Mouse (Mus musculus) thymus, adult 2 months (tissue): ENCODE results near the gene Apoe. TPM values are rescaled to one million over a fixed set of nuclear protein-coding genes. Genes with fewer than 3 reads are reported as not detected.

Experiments used
- DNase-seq: peaks from one replicate; pipeline ENCODE4 v3.0.0; 2021
- H3K27ac ChIP-seq: fragments of 200-500 bp; 2 replicates; pipeline ENCODE4 v1.5.1; 2012; ENCODE audit warnings: low read length, control low read depth; ENCODE audit not compliant: control insufficient read depth, insufficient read depth
- H3K27me3 ChIP-seq: fragments of 200-500 bp; 2 replicates; pipeline ENCODE4 v1.6.1; 2012; ENCODE audit warnings: mild to moderate bottlenecking, low read length, moderate library complexity, mixed read lengths; ENCODE audit not compliant: control insufficient read depth, insufficient read depth
- H3K36me3 ChIP-seq: fragments of 200-500 bp; 2 replicates; pipeline ENCODE4 v1.6.1; 2012; ENCODE audit warnings: mild to moderate bottlenecking, low read length, moderate library complexity; ENCODE audit not compliant: control insufficient read depth, insufficient read depth
- H3K4me1 ChIP-seq: fragments of 200-500 bp; replicated peaks from 2 replicates; pipeline ENCODE4 v1.6.1; 2012; ENCODE audit warnings: low read length; ENCODE audit not compliant: control insufficient read depth, insufficient read depth
- H3K4me3 ChIP-seq: fragments of 200-500 bp; 2 replicates; pipeline ENCODE4 v1.5.1; 2012; ENCODE audit warnings: mild to moderate bottlenecking, low read length, control low read depth, moderate library complexity; ENCODE audit not compliant: control insufficient read depth, insufficient read depth
- CTCF ChIP-seq: fragments of 200-500 bp; IDR thresholded peaks from 2 replicates; pipeline ENCODE4 v1.5.1; 2012; ENCODE audit warnings: mild to moderate bottlenecking, control low read depth, low read length, moderate library complexity, borderline replicate concordance; ENCODE audit not compliant: control insufficient read depth, poor library complexity, insufficient read depth; ENCODE audit errors: extremely low read depth
- POLR2A ChIP-seq: fragments of 200-500 bp; IDR thresholded peaks from 2 replicates; pipeline ENCODE4 v1.6.1; 2012; ENCODE audit warnings: mild to moderate bottlenecking, low read length, control low read depth, moderate library complexity; ENCODE audit not compliant: control insufficient read depth, poor library complexity, insufficient read depth; ENCODE audit errors: extremely low read depth
- WGBS: fragments of 180-500 bp; shearing (Covaris S2); methylation state at CpG from one replicate; pipeline ENCODE4 v1.1.7; 2018; 5-methylcytosine and 5-hydroxymethylcytosine counted together
- polyA plus RNA-seq: library from polyadenylated mRNA; depleted of rRNA; stranded (reverse); fragments of >200 nt; gene quantifications from 2 replicates; pipeline ENCODE4 v1.2.3, GENCODE M21; 2012

Gene Apoe
- polyA plus RNA-seq, 1 experiment = 2,086 TPM

GRCm38 (mm10) chr7:19677872-19678271 lies 21.1 kb downstream of the Apoe start, which contains the start of gene Apoc2:
Gene Apoc2 (minus strand): TSS chr7:19677941.
- H3K4me1 ChIP-seq = no peaks in the 10 kb centered on the region
- H3K36me3 ChIP-seq = no peaks in the 10 kb centered on the region
- no peak for DNase-seq
- no peak for TF ChIP-seq POLR2A
- TF ChIP-seq CTCF = no peak
- WGBS = 94% methylated on average over 8 of the region's 8 CpGs
- H3K27ac ChIP-seq = no peak within 1 kb of the TSS
- no peak within 1 kb of the TSS for H3K4me3 ChIP-seq
- no peaks in the 10 kb centered on the region for H3K27me3 ChIP-seq

- TF ChIP-seq CTCF = no peak
- H3K27me3 ChIP-seq = no peaks in the 10 kb centered on the region
- H3K4me3 ChIP-seq = no peak overlapping the region
- no peaks in the 10 kb centered on the region for H3K4me1 ChIP-seq
- H3K36me3 ChIP-seq = no peaks in the 10 kb centered on the region
- no peak for DNase-seq
- no peak overlapping the region for H3K27ac ChIP-seq
- WGBS = 86% methylated on average over 1 of the region's 1 CpGs
These were observed 22.3 kb downstream of the Apoe start for GRCm38 (mm10) chr7:19676662-19677061.

GRCm38 (mm10) chr7:19675824-19676223 lies 23.2 kb downstream of the Apoe start:
- 85% methylated on average over 10 of the region's 10 CpGs for WGBS

GRCm38 (mm10) chr7:19673083-19673699 lies 25.8 kb downstream of the Apoe start:
- no peak for DNase-seq
- 63% methylated on average over 14 of the region's 14 CpGs for WGBS
- peaks cover 4% of the 10 kb centered on the region for H3K4me1 ChIP-seq
- no peak overlapping the region for H3K27ac ChIP-seq
- no peaks in the 10 kb centered on the region for H3K36me3 ChIP-seq
- no peak overlapping the region for H3K4me3 ChIP-seq
- H3K27me3 ChIP-seq = no peaks in the 10 kb centered on the region
- TF ChIP-seq CTCF = no peak
- TF ChIP-seq POLR2A = no peak

More at GRCm38 (mm10) chr7:19675824-19676223, 23.2 kb downstream of the Apoe start:
- Histone ChIP-seq H3K36me3 (no peaks in the 10 kb centered on the region), H3K4me1 (no peaks in the 10 kb centered on the region), H3K27me3 (no peaks in the 10 kb centered on the region), H3K27ac (no peak overlapping the region), H3K4me3 (no peak overlapping the region)
- DNase-seq = no peak
- TF ChIP-seq POLR2A (no peak), CTCF (no peak)

- no peak overlapping the region for H3K4me3 ChIP-seq
- no peaks in the 10 kb centered on the region for H3K27me3 ChIP-seq
- H3K36me3 ChIP-seq = no peaks in the 10 kb centered on the region
- no peak for DNase-seq
- no peak overlapping the region for H3K27ac ChIP-seq
- H3K4me1 ChIP-seq = peaks cover 4% of the 10 kb centered on the region
- TF ChIP-seq POLR2A (no peak), CTCF (no peak)
- WGBS = 90% methylated on average over 10 of the region's 10 CpGs
These were observed 27.5 kb downstream of the Apoe start for GRCm38 (mm10) chr7:19671511-19671910.

GRCm38 (mm10) chr7:19668947-19669721 lies 29.9 kb downstream of the Apoe start:
- no peak overlapping the region for H3K4me3 ChIP-seq
- DNase-seq = peak; percentile 88
- peaks cover 11% of the 10 kb centered on the region for H3K4me1 ChIP-seq
- no peaks in the 10 kb centered on the region for H3K27me3 ChIP-seq
- TF ChIP-seq CTCF = peak; percentile 21; the same call in 1 of the 2 replicates
- TF ChIP-seq POLR2A = no peak
- WGBS = 11% methylated on average over 10 of the region's 10 CpGs
- no peak overlapping the region for H3K27ac ChIP-seq
- H3K36me3 ChIP-seq = no peaks in the 10 kb centered on the region

GRCm38 (mm10) chr7:19667434-19667833 lies 31.6 kb downstream of the Apoe start:
- TF ChIP-seq POLR2A (no peak), CTCF (no peak)
- 84% methylated on average over 2 of the region's 2 CpGs for WGBS
- H3K27ac ChIP-seq = no peak overlapping the region; the same call in 1 of the 2 replicates
- H3K4me1 ChIP-seq = peaks cover 19% of the 10 kb centered on the region
- H3K27me3 ChIP-seq = no peaks in the 10 kb centered on the region
- DNase-seq = no peak
- H3K4me3 ChIP-seq = no peak overlapping the region
- no peaks in the 10 kb centered on the region for H3K36me3 ChIP-seq
